Mouse (Mus musculus): ENCODE measurements around the gene Cdc14b.
"Not testable (repeated sequence)": the region's sequence is repeated elsewhere in the genome, so short reads cannot be mapped to it uniquely, and the experiment has no call there.

Gene Cdc14b

DNA sequence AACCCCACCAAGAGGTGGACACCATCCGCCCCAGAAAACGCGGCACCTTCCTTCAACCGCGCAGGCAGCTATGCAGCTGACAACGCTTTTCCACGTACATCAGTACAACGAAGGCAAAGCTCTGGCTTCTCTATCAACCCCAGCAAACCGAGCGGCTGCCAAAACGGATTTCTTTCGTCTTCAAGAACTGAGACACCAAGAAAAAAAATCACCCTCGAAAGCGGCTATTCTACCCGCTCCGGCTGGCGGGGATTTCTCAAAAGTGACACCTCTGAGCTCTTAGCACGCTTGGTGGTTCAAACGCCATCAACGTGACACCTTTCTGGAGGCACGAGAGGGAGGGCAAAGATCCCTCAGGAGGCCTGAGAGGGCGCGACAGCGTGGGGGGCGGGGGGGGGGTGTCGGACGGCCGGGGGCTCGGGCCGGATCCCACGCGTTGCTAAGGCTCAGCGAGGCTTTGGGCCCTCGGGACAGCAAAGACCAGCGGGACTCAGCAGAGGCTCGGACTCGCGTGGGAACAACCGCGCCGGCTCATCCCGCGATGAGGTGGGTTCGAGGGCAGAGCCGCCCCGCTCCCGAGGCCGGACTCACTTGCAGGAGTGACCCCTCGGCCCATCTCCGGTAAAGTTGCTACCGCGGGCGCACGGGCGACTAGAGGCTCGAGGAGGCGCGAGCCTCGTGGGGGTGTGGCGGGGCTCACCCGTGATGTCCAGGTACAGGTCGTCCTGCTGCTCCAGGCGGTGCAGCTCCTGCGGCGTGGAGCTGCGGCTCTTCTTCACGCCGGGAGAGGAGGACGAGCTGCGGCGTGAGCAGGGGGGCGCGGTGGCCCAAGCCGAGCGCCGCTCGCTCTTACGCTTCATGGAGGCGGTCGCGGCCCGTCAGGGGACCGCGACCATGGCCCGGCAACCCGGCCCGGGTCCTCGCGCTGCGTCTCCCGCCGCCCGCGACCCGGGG is 922 bp downstream of the Cdc14b start:
- peak; percentile 27 to 50 for DNase-seq

DNA sequence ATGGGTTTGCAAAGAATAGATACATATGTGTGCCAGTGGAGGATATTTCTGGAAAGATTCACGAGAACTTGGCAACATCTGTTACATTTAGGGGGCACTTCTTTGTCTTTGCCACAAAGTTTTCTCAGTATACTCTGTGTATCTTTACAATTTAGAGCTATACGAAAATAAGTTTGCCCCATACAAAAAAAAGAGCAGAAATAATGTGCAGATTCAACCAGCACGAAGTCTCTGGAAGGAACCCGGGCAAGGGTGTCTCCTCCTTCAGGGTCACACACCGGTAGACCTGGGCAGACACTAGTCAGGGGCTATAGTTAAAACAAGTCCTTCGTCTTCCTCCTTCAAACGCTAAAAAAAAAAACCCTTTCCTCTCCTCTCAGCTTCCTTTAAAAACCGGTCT is 1.7 kb downstream of the Cdc14b start:
- no peak for DNase-seq

DNA sequence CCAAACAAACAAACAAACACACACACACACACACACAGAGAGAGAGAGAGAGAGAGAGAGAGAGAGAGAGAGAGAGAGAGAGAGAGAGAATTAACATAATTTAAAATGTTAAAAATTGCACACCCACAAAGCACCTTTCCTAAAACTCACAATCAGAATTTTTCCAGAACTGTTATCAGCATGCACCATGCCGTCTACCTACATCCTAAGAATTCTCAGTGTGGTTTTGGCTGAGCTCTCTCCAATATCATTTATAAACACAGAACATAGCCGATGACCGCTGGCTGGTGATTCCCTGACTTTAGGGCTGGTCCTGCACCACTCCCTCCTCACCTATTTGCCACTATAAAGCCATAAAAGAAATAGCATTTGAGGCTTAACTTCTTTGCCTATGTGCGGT is 6.7 kb downstream of the Cdc14b start:
- DNase-seq = no peak

DNA sequence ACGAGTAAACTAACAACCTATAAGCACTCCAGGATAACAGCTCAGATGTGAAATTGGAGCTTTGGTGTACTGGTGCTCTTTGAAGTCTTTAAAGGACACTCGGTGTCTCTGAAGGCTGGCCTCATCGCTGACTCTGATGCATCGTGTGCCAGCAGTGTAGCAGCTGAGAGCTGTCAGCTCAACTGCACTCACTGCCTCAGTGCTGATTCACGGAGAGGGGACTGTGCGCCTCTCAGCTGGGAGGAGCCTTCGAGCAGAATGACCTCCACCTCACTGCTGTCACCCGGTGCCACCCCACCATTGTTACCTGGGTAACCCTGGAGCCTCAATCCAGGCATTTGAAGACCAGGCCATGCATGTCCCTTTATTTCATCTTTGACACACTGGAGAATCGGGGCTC is 7.9 kb downstream of the Cdc14b start:
- no peak for DNase-seq

DNA sequence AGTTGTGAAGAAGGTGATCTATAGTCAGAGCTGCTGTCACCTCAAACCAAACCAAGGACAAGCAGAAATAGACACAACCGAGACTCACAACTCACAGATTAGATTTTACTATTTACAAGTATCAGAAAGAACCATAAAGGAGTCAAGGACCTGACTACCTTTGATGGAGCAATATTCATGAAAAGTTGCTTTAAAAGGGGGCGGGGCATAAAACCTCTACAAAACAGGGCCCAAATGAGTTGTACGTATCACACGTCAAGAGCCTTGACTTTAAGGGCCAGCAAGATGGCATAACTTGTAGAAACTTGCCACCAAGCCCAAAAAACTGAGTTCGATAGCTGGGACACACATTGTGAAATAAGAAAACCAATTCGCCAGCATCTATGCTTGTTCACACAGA is 10.5 kb downstream of the Cdc14b start:
- no peak for DNase-seq

DNA sequence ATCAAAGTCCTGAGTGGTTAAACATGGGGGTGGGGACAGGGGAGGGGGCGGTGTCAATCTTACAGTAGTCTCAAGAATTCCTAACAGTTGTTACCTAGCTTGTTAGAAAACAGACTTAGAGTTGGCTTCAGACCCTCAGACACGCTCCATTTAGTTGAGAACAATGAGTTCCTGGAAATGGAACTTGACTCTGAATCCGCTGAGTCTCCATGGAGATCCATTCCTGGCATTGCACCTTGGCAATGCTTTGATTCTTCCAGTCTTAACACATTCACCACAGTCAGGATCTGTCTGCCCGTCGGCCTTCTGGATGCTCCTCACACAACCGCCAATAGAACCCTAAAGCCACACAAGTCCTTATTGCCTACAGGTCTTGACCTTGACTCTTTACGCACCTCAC is 15.2 kb downstream of the Cdc14b start:
- no peak for DNase-seq

DNA sequence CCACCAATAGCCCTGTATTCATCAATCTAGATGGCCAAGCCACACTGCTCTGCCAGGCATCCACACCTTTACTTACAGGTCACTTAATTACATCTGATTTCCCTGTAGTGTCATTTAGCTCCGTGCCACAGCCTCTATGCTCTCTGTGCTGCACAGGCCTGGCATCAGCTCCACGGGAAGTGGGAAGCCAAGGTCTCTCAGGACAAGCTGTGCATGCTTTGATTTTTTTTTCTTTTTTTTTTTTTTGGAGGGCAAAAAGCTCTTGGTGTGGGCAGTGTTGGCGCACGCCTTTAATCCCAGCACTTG is 16.6 kb downstream of the Cdc14b start:
- peak in 1 of 2 experiments; percentile 75 for DNase-seq

DNA sequence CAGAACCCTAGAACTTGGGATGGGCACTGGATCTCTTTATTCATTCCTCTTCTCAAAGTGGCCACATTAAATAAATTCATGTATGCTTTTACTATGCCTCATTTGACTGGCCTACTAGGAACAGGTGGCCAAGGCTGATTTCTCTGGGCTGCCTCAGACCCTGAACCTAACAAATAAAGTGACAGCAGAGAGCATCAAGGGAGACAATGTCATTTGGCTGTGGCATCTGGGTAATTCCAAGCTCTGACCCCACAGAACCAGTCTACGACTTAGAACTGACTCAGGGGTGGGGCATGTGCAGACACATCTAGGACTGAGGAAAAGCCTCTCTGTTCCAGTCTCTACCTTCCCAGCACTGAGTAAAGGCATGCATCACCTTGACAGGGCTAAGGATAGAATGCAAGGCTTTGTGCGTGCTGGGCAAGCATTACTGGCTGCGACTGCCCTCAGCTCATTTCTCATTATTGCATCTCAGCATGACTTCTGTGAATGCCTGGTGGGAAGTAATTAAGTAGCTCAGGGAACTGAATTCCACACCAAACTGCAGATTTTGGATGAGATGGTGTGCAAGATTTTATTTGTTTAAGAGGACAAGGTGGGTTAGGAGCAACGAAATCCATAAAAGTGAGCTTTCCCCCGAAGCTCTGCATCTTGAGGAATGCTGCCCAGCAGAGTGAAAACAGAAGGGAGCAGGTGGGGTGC is 17.1 kb downstream of the Cdc14b start:
- peak; percentile 70 to 73 for DNase-seq

DNA sequence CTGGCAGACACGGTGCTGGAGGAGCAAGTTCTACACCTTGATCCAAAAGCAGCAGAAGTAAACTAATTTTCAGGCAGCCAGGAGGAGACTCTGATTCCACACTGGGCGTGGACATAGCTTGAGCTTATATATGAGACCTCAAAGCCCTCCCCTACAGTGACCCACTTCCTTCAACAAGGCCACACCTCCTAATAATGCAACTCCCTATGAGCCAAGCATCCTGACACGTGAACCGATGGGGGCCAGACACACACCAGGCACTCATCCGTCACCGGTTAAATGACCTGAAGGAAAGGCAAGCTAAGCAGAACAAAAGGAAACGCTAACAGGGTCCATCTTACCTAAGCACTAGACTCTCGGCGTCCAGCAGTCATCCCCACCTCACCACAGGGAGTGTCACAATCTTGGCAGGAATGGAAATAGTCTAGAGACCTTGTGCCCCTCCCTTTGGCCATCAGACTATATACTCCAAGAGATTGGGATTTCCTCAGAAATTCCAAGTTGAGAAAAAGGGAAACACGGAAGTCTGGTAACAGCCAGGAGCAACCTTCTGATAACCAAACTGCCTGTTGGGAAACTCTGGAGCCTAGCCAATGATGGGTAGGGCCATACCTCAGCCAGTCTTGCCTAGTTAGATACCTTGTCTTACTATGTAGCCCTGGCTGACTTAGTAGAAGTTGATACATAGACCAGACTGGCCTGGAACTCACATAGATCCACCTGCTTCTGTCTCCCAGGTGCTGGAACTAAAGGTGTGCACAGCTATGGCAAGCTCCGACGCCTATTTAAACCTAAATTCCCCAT is 17.9 kb downstream of the Cdc14b start:
- peak in 1 of 2 experiments; percentile 23 for DNase-seq

DNA sequence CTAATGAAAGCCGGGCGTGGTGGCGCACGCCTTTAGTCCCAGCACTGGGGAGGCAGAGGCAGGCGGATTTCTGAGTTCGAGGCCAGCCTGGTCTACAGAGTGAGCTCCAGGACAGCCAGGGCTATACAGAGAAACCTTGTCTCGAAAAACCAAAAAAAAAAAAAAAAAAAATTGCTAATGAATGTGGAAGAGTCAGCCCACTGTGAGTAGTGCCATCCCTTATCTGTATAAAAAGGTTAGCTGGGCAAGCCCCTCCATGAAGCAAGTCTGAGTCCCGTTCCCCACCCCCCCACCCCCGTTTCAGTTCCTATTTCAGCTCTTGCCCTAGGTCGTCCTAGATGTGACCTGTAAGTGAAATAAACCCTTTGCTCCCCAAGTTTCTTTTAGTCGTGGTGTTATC is 20.9 kb downstream of the Cdc14b start:
- not testable (repeated sequence) for DNase-seq

DNA sequence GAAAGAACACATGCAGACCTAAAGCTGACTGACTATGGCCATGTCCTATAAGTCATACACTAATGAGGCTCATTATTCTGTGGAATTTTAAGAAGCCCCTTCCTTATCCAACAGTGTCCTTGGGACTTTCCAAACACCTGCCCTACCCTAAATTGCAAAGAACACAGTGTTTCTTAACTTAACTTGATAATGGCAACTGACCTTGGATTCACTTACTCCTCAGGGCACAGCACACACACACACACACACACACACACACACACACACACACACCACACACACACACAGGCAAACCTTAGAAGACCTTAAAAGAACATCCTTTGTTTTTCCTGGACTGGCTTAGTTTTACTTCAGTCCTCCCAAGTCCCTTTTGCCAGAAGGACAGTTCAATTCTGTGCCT is 21.4 kb downstream of the Cdc14b start:
- DNase-seq = no peak

DNA sequence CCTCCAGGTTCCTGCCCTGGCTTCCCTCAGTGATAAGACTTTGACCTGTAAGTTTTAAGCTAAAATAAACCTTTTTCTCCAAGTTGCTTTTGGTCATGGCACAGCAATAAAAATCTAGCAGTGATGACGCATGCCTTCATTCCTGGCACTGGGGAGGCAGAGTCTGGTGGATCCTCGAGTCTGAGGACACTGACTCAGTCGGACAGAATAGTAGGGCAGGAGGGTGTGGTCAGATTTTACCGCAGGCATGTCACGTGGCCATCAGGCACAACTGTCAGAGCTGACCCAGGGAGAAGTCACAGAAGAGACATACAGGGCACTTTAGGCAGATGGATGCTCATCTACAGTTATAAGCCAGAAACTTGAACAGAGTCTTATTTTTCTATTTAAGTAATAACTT is 22.9 kb downstream of the Cdc14b start:
- DNase-seq = no peak

DNA sequence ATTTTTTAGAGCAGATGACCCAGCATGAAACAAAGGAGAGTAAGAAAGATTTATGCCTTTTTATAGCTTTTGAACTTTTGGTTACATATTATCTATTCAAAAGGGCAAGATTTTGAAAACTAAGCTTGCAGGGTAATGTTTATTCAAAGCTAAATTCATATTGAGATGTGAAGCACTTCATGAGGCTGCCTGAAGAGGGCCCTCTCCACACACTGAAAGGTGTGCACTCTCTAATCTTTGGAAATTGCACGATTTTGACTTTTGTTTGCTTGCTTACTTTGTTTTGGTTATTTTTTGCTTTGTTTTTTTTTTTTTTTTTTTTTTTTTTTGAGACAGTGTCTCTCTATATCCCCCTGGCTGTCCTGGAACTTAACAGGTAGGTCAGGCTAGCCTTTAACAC is 24.7 kb downstream of the Cdc14b start:
- peak; percentile 34 to 44 for DNase-seq

DNA sequence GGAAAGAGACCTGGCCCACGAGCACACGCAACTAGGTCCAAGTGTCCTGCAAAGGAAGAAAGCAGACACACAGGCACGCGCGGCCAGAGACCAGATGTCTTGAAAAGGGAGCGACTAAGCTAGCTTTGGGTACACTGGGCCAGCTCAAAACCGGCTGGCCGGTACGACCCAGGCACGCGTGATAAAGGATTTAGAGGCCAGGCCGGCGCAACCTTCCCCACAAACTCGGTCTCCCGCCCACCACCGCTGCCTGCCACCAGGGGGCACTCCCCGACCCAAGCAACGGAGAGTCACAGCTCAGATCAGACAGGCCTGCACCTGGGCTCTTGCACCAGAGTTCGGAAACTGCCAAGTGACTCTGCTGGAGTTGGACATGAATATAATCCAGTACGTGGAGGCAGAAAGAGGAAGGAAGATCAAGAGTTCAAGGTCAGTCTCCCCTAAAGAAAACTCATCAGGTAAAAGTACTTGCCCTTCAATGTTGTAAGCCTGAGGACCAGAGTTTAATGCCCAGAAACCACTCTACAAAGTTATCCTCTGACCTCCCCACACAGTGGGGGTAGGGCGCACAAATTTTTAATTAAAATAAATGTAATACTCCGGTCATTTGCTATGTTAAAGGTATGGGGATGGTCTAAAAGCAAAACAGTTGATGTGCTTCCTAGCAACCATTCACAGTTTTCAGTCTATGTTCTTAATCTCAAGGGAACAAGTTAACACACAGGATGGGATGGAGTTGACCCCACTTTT is 26.1 kb downstream of the Cdc14b start:
- peak; percentile 85 to 91 for DNase-seq

DNA sequence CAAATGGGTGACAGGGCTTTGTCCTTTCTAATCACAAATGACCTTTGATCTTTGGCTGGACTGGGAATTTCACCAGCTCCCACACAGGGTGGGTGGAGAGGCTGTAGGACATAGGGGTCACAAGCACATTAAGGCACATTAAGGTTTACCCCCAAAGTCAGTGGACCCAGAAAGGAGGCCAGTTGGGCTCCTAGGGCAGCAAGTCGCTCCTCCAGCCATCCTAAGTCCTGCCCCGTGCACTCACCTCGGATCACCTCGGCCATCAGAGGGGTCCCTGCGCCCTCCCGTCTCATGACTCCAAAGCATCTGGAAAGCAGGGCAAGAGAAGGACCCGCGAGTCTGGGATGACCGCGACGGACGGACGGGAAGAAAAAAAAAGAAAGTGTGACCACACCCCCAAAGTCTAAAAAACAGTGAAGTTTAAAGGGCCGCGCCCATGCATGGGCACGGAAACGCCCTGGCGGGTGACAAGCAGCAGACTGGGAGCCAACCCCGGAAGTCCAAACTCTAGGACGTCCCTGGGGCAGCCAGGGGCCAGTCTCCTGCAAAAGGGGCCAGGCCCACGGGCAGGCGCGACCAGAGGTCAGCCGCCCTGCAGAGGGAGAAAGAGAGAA is 26.8 kb downstream of the Cdc14b start:
- no peak for DNase-seq

DNA sequence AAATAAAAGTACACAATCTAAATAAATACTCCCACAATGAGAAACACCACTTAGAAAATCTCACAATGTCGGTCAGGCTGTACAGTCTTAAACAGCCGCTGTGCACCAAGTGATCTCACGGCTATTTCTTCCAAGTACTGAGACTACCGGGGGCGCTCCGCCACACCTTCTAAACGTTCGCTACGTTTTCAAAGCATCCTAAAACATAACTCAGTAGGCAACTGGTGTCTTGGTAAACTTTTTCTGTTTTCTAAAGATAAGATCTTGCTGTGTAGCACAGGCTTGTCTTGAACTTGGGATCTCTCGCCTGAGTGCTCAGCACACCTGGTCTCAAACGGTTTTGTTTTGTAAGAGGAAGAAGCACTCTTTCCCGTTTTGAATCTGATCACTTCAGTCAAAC is 29.0 kb downstream of the Cdc14b start:
- DNase-seq = no peak

DNA sequence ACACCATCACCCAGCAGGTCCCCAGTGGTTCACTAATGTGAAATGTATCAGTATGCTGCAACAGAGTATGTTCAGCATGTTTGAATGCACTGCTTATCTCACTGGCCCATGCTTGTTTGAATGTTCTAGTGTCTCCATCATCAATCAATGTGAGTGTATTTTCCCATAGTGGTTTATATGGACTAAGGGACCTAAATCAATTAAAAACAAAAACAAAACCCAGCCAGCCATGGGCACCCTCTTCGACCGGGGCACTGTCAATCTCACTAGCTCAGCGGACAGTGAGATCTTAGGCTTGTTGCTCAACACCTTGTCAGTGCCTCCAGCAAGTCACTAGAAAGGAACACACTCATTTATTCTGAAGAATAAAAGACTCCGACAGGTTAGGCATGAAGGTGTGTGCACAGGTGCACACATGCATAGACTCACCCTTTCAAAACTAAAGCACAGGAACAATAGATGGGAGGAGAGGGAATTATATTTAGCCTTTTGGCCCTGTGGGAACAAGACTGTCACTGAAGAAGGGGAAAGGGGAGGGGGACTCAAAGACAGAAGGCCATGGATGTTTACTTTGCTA is 30.3 kb downstream of the Cdc14b start:
- DNase-seq = no peak

DNA sequence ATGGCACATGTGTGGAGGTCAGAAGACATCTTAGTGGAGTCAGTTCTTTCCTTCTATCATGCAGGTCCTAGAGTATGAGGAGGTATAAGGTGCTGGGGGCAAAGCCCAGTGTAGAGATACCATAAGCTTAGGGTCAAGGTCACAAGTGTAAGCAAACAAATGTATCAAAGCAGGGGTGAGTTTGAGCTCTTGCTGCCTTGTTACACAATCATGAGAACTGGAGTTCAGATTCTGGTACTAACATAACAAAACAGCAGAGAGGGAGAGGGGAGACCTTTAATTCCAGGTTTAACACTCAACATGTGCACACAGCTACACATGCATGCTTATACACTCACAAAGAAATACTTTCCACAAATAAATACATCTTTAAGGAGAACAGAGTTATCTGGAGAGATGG is 32.4 kb downstream of the Cdc14b start:
- no peak for DNase-seq

DNA sequence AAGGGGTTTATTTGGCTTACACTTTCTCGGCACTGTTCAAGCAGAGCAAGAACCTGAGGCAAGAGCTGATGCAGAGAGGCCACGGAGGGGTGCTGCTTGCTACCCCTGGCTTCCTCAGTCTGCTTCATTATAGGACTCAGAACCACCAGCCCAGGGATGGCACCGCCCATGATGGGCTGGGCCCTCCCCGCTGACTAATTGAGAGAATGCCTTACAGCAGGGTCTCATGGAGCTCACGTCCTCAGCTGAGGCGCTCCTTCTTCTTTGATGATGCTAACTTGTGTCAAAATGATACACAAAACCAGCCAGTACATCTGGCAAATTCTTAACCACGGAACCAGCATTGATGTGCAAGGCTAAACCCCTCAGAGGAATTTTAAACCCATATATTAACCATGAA is 34.5 kb downstream of the Cdc14b start:
- no peak for DNase-seq

DNA sequence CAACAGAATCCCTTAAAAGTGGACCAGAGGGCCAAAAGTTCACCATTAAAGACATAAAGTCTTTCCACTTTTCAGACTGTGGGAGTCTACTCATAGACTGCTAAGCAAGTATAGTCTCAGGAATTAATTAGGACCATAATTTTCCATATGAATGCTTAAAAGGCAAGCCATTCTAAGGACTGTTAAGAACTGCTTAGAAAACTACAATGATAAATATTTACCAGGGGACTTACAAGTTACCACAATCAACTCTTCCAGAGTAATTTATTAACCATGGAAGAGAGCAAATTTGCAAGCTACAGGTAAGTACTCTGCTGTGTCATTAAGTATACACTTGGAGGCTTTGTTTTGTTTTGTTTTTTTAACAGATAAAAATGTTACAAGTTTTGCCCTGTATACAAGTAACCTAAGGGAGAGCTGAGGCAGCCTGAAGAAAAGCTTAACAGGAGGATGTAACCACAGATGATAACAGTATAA is 37.4 kb downstream of the Cdc14b start:
- DNase-seq = no peak

DNA sequence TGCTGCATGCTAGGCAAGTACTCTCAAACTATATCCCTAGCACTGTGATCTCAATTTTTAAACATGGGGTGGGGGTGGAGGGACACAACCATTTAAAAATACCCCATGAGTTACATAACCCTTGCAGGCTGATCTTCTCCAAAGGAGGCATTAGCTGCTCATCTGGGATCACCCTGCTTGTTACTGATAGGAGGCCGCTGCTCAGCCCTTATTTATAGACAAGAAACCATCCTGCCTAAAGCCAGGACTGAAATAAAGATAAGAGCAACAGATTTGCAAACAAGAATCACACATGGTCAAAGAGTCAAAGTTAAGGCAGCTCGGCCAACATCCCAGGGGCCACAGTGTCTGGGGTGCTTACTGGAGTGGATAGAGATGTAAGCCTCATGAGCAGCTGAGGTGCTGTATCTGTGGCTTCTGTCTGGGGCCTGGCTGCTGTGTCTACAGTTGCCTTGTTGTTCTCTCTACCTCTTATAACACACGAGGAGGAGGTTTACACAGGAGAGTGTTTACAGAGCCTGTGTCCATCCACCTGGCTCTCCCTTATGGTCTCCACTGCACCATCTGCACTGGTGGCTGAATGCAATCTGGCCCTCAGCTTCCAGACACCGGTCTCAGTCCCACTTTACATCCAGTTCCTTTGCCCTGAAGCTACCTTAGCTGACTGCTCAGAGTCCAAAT is 38.0 kb downstream of the Cdc14b start:
- peak; percentile 80 to 84 for DNase-seq
